Mouse (Mus musculus) olfactory bulb, adult 2 months (tissue): ENCODE data around the gene Havcr2.

Experiments used
- CTCF ChIP-seq: fragments of 200-500 bp; IDR thresholded peaks from 2 replicates; pipeline ENCODE4 v1.5.1; 2012; ENCODE audit warnings: low read depth, mild to moderate bottlenecking, low read length, moderate library complexity; ENCODE audit not compliant: insufficient read depth
- POLR2A ChIP-seq: fragments of 200-500 bp; IDR thresholded peaks from 2 replicates; pipeline ENCODE4 v1.6.1; 2012; ENCODE audit warnings: mild to moderate bottlenecking, low read depth, low read length, moderate library complexity; ENCODE audit not compliant: insufficient read depth

DNA sequence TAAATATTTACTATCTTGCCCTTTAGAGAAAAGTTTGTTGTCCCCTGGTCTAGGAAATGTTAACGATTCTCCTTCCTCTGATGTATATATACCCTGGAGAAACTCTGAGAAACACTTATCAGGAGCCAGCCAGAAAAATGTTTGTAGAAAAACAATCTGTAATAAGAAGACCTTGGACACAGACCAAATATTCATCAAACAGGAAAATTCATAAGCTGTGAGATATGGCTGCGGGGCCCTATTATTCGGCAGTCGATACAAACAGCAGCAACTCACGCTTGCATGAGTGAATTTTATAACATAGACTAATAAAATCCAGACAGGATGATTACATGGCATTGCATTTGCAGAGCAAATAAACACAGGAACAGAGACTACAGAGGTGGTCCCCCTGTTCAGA, 35.9 kb upstream of the Havcr2 start:
- TF ChIP-seq POLR2A (no peak), CTCF (no peak)
